Mouse (Mus musculus) C2C12 (cell line): Measurements from ENCODE around the gene Rac2.

ENCODE experiments used
- CEBPB ChIP-seq: IDR thresholded peaks from one replicate; pipeline ENCODE4 v1.6.1; 2011; ENCODE audit warnings: low read depth, mild to moderate bottlenecking, control low read depth, moderate library complexity
- CTCF ChIP-seq: IDR thresholded peaks from one replicate; pipeline ENCODE4 v1.5.1; 2011; ENCODE audit not compliant: control insufficient read depth, insufficient read depth, insufficient read length
- FOSL1 ChIP-seq: IDR thresholded peaks from one replicate; pipeline ENCODE4 v1.8.0; 2011; ENCODE audit warnings: mild to moderate bottlenecking, low read length; ENCODE audit not compliant: poor library complexity, insufficient read depth, severe bottlenecking
- MAX ChIP-seq: IDR thresholded peaks from one replicate; pipeline ENCODE4 v1.6.1; 2011; ENCODE audit warnings: mild to moderate bottlenecking, control low read depth
- MYOD1 ChIP-seq: IDR thresholded peaks from one replicate; pipeline ENCODE4 v1.6.1; 2011; ENCODE audit warnings: low read depth; ENCODE audit not compliant: control insufficient read depth, insufficient read length
- MYOG ChIP-seq: IDR thresholded peaks from one replicate; pipeline ENCODE4 v1.6.1; 2011; ENCODE audit not compliant: control insufficient read depth, insufficient read length; ENCODE audit errors: extremely low read depth
- USF1 ChIP-seq: IDR thresholded peaks from one replicate; pipeline ENCODE4 v1.6.1; 2011; ENCODE audit warnings: low read depth, mild to moderate bottlenecking, control low read depth, moderate library complexity

DNA sequence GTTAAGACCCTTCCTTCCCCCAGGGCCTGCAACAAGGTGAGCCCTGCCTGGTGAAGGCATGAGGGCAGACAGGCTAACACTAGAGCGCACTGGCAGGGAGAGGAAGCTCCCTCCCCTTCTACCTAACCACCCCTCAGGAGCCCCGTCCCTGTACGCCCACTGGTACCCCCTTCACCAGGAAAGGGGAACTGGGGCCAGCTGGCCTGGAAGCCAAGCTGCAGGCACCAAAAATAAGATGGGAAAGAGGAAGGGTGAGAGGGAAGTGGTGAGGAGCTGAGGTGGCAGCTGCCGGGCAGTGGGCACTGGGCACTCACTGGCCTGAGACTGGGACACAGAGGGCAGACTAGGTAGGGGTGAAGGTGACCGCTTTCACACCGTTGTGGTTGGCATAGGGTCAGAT lies 26.5 kb upstream of the Rac2 start:
- TF ChIP-seq CTCF: no peak
- no peak for TF ChIP-seq MYOG
- no peak for TF ChIP-seq MAX
- TF ChIP-seq CEBPB: no peak
- TF ChIP-seq USF1: no peak
- TF ChIP-seq MYOD1: no peak
- TF ChIP-seq FOSL1: no peak
